Mouse (Mus musculus) cerebellum, adult 2 months (tissue): Measurements from ENCODE around the gene Hoxb6.

ENCODE experiments used
- CTCF ChIP-seq: fragments of 200-500 bp; IDR thresholded peaks from 2 replicates; pipeline ENCODE4 v1.5.1; 2011; ENCODE audit warnings: low read depth, mild to moderate bottlenecking, control low read depth, low read length, moderate library complexity, borderline replicate concordance; ENCODE audit not compliant: insufficient read depth
- POLR2A ChIP-seq: fragments of 200-500 bp; IDR thresholded peaks from 2 replicates; pipeline ENCODE4 v1.6.1; 2011; ENCODE audit warnings: low read length, control low read depth, borderline replicate concordance; ENCODE audit not compliant: insufficient read depth

- TF ChIP-seq CTCF (no peak), POLR2A (no peak)
Measured at GRCm38 (mm10) chr11:96332618-96333032, 40.3 kb downstream of the Hoxb6 start.
